Mouse (Mus musculus) limb, embryonic 10.5 days (tissue): ENCODE results near the gene Atp1a3. TPM values are rescaled to one million over a fixed set of nuclear protein-coding genes. Genes with fewer than 3 reads are reported as not detected.

Experiments
- DNase-seq: peaks from one replicate; pipeline ENCODE4 v3.0.0-alpha.2; 2017; ENCODE audit warnings: low spot score
- H3K27ac ChIP-seq: fragments of 300-500 bp; sonication (generic); 2 replicates; pipeline ENCODE4 v1.5.1; 2016; ENCODE audit warnings: mild to moderate bottlenecking
- H3K27me3 ChIP-seq: fragments of 300-500 bp; sonication (generic); 2 replicates; pipeline ENCODE4 v1.6.1; 2016; ENCODE audit warnings: low read depth, mild to moderate bottlenecking; ENCODE audit not compliant: poor library complexity, severe bottlenecking
- H3K36me3 ChIP-seq: fragments of 300-500 bp; sonication (generic); 2 replicates; pipeline ENCODE4 v1.6.1; 2016; ENCODE audit warnings: mild to moderate bottlenecking, moderate library complexity
- H3K4me1 ChIP-seq: fragments of 300-500 bp; sonication (generic); 2 replicates; pipeline ENCODE4 v1.6.1; 2016
- H3K4me3 ChIP-seq: fragments of 300-500 bp; sonication (generic); 2 replicates; pipeline ENCODE4 v1.5.1; 2016; ENCODE audit warnings: mild to moderate bottlenecking, moderate library complexity
- H3K9me3 ChIP-seq: fragments of 300-500 bp; sonication (generic); replicated peaks from 2 replicates; pipeline ENCODE4 v1.6.1; 2016; ENCODE audit warnings: mild to moderate bottlenecking
- WGBS: fragments of 180-500 bp; shearing (Covaris S2); methylation state at CpG from one replicate; pipeline ENCODE4 v1.1.7; 2016; 5-methylcytosine and 5-hydroxymethylcytosine counted together
- polyA plus RNA-seq: library from polyadenylated mRNA; unstranded; fragments of >200 nt; fragmentation: Nextera tagmentation; extraction: Ambion mirVana; gene quantifications from 2 replicates; pipeline ENCODE4 v1.2.1, GENCODE M21; 2016

The Atp1a3 gene
- polyA plus RNA-seq, 1 experiment from 2014 or later, result 0.05 TPM

DNA sequence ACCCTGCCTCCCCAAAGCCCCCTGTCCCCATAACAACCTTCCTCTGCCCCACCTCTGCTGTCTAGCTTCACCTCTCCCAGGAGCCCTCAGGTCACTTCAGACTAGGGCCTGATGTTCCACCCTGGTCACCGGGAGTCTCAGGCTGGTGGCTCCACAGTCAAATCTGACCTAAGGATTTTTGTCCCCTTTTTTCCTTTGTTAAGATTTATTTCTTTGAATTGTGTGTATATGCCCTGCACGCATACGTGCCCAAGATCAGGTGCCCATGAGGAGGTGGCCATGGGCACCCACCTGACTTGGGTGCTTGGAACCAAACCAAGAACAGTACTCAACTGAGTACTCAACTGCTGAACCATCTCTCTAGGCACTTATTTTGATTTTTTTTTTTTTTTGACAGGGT is 35.4 kb downstream of the Atp1a3 start:
- Histone ChIP-seq H3K4me1 (peaks cover 15% of the 10 kb centered on the region), H3K27ac (no peak overlapping the region), H3K36me3 (peaks cover 4% of the 10 kb centered on the region; the same call in 1 of the 2 replicates), H3K27me3 (no peaks in the 10 kb centered on the region), H3K4me3 (no peak overlapping the region), H3K9me3 (no peaks in the 10 kb centered on the region)
- WGBS, result 96% methylated on average over 3 of the region's 3 CpGs
- DNase-seq, result no peak

DNA sequence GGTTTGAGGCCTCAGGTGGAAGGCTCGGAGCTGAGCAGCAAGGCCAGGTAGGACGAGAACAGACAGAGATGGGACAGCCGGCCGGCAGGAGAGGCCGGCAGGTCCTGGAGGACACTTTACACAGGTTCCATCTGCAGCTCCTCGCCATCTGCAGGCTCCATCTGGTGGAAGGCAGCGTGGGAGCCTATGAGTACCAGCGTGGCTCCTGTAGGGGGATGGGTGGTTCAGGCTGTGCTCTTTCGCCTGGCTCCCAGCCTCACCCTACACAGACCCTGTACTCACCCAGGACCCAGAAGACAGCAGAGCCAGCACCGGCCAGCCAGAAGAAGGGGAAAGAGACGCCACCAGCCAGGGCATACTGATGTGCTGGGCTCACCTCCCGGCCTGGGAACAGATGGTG is 36.0 kb downstream of the Atp1a3 start:
- no peak overlapping the region for H3K4me3 ChIP-seq
- no peak overlapping the region for H3K27ac ChIP-seq
- H3K27me3 ChIP-seq, result no peaks in the 10 kb centered on the region
- no peaks in the 10 kb centered on the region for H3K9me3 ChIP-seq
- H3K36me3 ChIP-seq, result peaks cover 4% of the 10 kb centered on the region; the same call in 1 of the 2 replicates
- DNase-seq, result no peak
- H3K4me1 ChIP-seq, result peaks cover 20% of the 10 kb centered on the region
- WGBS, result 75% methylated on average over 12 of the region's 12 CpGs

GRCm38 (mm10) chr7:24968463-24968862 is 37.3 kb downstream of the Atp1a3 start:
- Histone ChIP-seq H3K9me3 (no peaks in the 10 kb centered on the region), H3K27ac (no peak overlapping the region), H3K4me1 (peaks cover 24% of the 10 kb centered on the region), H3K4me3 (no peak overlapping the region), H3K36me3 (peaks cover 4% of the 10 kb centered on the region; the same call in 1 of the 2 replicates), H3K27me3 (no peaks in the 10 kb centered on the region)
- 70% methylated on average over 6 of the region's 6 CpGs for WGBS
- DNase-seq, result no peak

DNA sequence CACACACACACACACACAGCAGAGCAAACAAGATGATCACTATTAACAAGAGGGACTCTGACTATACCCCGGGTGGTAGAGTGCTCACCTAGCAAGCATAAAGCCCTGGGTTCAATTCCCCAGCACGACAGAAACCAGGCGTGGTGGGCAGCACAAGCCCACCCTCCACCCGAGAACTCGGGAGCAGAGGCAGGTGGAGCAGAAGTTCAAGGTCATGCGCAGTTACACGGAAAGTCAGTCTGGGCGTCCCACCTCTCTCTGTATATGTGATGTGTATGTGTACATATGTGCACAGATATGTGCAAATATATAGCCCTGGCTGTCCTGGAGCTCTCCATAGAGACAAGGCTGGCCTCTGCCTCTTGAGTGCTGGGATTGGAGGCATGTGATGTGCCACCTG is 37.8 kb downstream of the Atp1a3 start:
- WGBS, result 89% methylated on average over 8 of the region's 8 CpGs
- Histone ChIP-seq H3K27ac (no peak overlapping the region), H3K4me3 (no peak overlapping the region), H3K4me1 (peaks cover 24% of the 10 kb centered on the region), H3K36me3 (peaks cover 4% of the 10 kb centered on the region; the same call in 1 of the 2 replicates), H3K27me3 (no peaks in the 10 kb centered on the region), H3K9me3 (no peaks in the 10 kb centered on the region)
- DNase-seq, result no peak

- no peaks in the 10 kb centered on the region for H3K27me3 ChIP-seq
Observed at GRCm38 (mm10) chr7:24964897-24965535, 40.7 kb downstream of the Atp1a3 start.

GRCm38 (mm10) chr7:24964288-24964687 is 41.5 kb downstream of the Atp1a3 start:
- Histone ChIP-seq H3K4me3 (no peak overlapping the region), H3K27me3 (no peaks in the 10 kb centered on the region), H3K36me3 (no peaks in the 10 kb centered on the region), H3K9me3 (no peaks in the 10 kb centered on the region), H3K4me1 (peaks cover 11% of the 10 kb centered on the region), H3K27ac (no peak overlapping the region)
- DNase-seq, result no peak
- 74% methylated on average over 2 of the region's 2 CpGs for WGBS

More at GRCm38 (mm10) chr7:24964897-24965535, 40.7 kb downstream of the Atp1a3 start:
- 10% methylated on average over 5 of the region's 5 CpGs for WGBS
- H3K4me3 ChIP-seq, result no peak overlapping the region; the same call in 1 of the 2 replicates
- no peak overlapping the region for H3K27ac ChIP-seq
- peaks cover 4% of the 10 kb centered on the region; the same call in 1 of the 2 replicates for H3K36me3 ChIP-seq
- peaks cover 11% of the 10 kb centered on the region for H3K4me1 ChIP-seq
- peak; percentile 88 for DNase-seq
- no peaks in the 10 kb centered on the region for H3K9me3 ChIP-seq

GRCm38 (mm10) chr7:24955226-24955625 is 50.5 kb downstream of the Atp1a3 start:
- WGBS, result 4% methylated on average over 17 of the region's 33 CpGs
- H3K4me1 ChIP-seq, result peaks cover 22% of the 10 kb centered on the region

GRCm38 (mm10) chr7:24954450-24954849 is 51.3 kb downstream of the Atp1a3 start:
- peaks cover 26% of the 10 kb centered on the region for H3K4me1 ChIP-seq
- DNase-seq, result peak; percentile 54
- H3K36me3 ChIP-seq, result no peaks in the 10 kb centered on the region
- no peaks in the 10 kb centered on the region for H3K9me3 ChIP-seq
- H3K4me3 ChIP-seq, result peak overlapping the region; percentile 54
- WGBS, result 3% methylated on average over 18 of the region's 30 CpGs
- H3K27ac ChIP-seq, result peak overlapping the region; percentile 80
- H3K27me3 ChIP-seq, result peaks cover 82% of the 10 kb centered on the region

More at GRCm38 (mm10) chr7:24955226-24955625, 50.5 kb downstream of the Atp1a3 start:
- Histone ChIP-seq H3K27me3 (peaks cover 74% of the 10 kb centered on the region), H3K27ac (no peak overlapping the region), H3K36me3 (no peaks in the 10 kb centered on the region), H3K9me3 (no peaks in the 10 kb centered on the region), H3K4me3 (peak overlapping the region; percentile 54)
- DNase-seq, result no peak

GRCm38 (mm10) chr7:24953966-24954365 is 51.8 kb downstream of the Atp1a3 start:
- H3K36me3 ChIP-seq, result no peaks in the 10 kb centered on the region
- peak; percentile 64 for DNase-seq
- no peaks in the 10 kb centered on the region for H3K9me3 ChIP-seq
- peak overlapping the region; percentile 54 for H3K4me3 ChIP-seq
- peaks cover 26% of the 10 kb centered on the region for H3K4me1 ChIP-seq
- peak overlapping the region; percentile 80 for H3K27ac ChIP-seq
- WGBS, result 2% methylated on average over 24 of the region's 24 CpGs
- H3K27me3 ChIP-seq, result peaks cover 87% of the 10 kb centered on the region

DNA sequence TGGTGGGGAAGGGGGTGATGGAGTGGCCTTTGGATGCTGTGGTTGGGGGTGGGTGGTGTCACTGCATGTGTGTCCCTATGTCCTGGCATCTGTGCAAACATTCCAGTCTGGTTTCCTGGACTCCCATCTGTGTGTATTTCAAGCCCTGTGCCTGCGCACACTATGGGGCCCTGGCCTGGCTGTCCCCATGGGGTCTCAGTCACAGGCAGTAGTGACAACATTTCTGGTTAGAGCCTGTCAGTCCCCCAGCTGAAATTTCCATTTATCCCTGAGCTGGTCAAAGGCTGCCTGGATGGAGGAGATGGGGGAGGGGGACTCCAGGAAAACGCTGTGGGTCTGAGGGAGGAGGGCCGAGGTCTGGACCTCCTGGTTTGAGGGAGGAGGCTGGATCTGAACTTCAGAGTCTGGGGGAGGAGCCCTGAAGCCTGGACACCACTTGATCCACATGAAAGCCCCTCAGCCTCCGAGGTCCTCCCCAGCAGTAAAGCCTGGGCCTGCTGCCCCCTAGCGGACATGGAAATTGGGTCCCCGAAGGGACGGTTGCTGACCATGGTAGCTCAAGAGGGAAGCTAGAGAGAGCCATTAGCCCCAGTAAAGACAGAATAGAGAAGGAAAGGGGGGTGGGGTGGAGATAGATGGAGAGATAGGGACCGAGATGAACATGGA is 55.7 kb downstream of the Atp1a3 start:
- H3K27ac ChIP-seq, result no peak overlapping the region
- peaks cover 21% of the 10 kb centered on the region for H3K4me1 ChIP-seq
- H3K27me3 ChIP-seq, result peaks cover 100% of the 10 kb centered on the region
- peak; percentile 88 for DNase-seq
- under 1% methylated on average over 8 of the region's 8 CpGs for WGBS
- H3K9me3 ChIP-seq, result no peaks in the 10 kb centered on the region
- H3K36me3 ChIP-seq, result no peaks in the 10 kb centered on the region
- no peak overlapping the region for H3K4me3 ChIP-seq

GRCm38 (mm10) chr7:24948774-24949173 is 57.0 kb downstream of the Atp1a3 start:
- no peaks in the 10 kb centered on the region for H3K36me3 ChIP-seq
- 3% methylated on average over 29 of the region's 29 CpGs for WGBS
- no peak overlapping the region for H3K27ac ChIP-seq
- H3K4me1 ChIP-seq, result peaks cover 19% of the 10 kb centered on the region
- no peaks in the 10 kb centered on the region for H3K9me3 ChIP-seq
- H3K27me3 ChIP-seq, result peaks cover 100% of the 10 kb centered on the region
- no peak overlapping the region for H3K4me3 ChIP-seq
- DNase-seq, result no peak

DNA sequence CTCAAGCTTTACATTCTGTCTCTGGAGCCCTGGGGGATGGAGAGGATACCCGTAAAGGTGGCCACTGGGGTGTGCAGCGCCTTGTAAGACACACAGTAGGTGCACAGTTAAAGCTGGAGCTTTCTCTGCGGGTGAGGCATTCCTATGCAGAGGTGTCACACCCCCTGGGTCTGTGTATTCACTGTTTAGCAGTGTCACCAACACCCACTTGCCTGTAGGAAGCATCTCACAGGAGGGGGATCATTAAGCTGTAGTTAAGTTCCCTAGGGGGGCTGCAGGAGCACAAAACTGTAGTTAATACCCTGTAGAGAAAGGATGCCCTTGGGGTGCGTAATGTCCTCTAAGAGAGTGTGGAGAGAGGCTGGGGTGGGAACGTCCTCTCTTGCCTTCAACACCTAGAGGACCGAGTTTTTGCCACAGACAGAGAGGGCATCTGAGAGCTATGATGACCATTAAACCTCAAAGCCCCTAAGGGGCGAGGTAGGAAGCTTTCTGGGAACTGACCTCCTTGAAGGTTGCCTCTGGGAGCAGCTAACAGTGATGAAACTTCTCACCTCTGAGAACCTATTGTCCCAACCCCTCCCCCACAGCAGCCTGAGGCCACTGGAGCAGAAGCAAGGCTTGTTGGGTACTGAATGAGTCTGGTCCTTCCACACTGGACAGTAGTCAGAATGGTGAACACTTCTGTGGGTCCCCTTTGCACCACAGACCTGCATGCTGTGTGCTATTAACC is 58.3 kb downstream of the Atp1a3 start:
- Histone ChIP-seq H3K36me3 (no peaks in the 10 kb centered on the region), H3K27me3 (peaks cover 100% of the 10 kb centered on the region), H3K4me3 (no peak overlapping the region), H3K9me3 (no peaks in the 10 kb centered on the region), H3K27ac (no peak overlapping the region), H3K4me1 (peaks cover 16% of the 10 kb centered on the region)
- no peak for DNase-seq
- 2% methylated on average over 7 of the region's 7 CpGs for WGBS
